Mouse (Mus musculus): Measurements from ENCODE around the gene Atrnl1. TPM values are rescaled to one million over a fixed set of nuclear protein-coding genes. Genes with fewer than 3 reads are reported as not detected.
"Not testable (repeated sequence)": the region's sequence is repeated elsewhere in the genome, so short reads cannot be mapped to it uniquely, and the experiment has no call there.

The Atrnl1 gene
- polyA plus RNA-seq, 1 experiment from 2014 or later = 0.60 TPM

DNA sequence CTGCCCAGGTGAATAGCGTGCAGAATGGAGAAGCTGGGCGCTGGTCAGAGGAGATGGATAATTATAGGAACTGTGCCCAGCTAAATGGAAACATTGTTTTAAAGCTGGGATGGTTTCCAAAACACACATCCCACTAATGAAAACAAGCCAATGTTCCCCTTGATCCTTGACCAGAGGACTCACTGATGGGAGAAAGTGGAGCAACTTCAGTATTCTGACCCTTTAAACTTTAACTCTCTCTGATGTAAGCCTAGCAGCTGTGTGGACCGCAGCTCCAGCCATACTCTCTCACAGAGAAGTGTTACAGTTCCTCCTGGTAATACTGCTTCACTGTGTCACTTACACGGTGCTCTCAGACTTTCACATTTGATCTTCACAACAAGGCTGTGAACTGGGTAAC, 432.7 kb downstream of the Atrnl1 start:
- H3K36me3 ChIP-seq (ENCODE audit: control insufficient read depth, insufficient read depth) = no peaks in the 10 kb centered on the region
- H3K27ac ChIP-seq (ENCODE audit: low read length) = peak overlapping the region; percentile 84
- no peak overlapping the region for H3K4me3 ChIP-seq (ENCODE audit: low read depth, low read length)
- peak overlapping the region; percentile 40; the same call in 1 of the 2 replicates for H3K4me2 ChIP-seq (ENCODE audit: low read depth, low read length)
- H3K9ac ChIP-seq (ENCODE audit: low read depth, low read length) = no peak overlapping the region
- no peaks in the 10 kb centered on the region for H3K27me3 ChIP-seq (ENCODE audit: control insufficient read depth, insufficient read depth, low read depth, low read length)
- ATAC-seq (ENCODE audit: low read depth) = peak; percentile 87
- no peaks in the 10 kb centered on the region for H3K9me3 ChIP-seq (replicated peaks; ENCODE audit: control insufficient read depth, low read length)
- 56% methylated on average over 4 of the region's 4 CpGs for WGBS (ENCODE audit: insufficient replicate concordance)
- H3K4me1 ChIP-seq (ENCODE audit: control insufficient read depth, low read depth, low read length) = no peaks in the 10 kb centered on the region; the same call in 1 of the 2 replicates

DNA sequence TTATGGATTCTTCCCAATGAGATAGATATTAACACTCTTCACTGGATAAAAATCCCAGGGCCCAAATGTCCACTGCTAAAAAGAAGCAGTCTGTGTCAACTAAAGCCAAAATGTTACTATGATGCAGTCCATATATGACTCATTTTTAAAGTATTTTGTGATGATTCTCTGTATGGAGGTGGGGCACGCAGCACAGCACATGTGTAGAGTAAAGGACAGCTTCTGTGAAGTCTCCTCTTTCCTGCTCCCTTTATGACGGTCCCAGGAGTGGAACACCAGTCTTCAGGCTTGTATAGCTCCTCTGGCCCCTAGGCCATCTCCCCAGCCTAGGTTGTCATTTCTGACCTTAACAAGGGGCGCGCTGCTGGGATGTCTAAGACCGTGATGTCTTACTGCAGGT, 434.0 kb downstream of the Atrnl1 start:
- WGBS (ENCODE audit: insufficient replicate concordance) = 82% methylated on average over 5 of the region's 5 CpGs

DNA sequence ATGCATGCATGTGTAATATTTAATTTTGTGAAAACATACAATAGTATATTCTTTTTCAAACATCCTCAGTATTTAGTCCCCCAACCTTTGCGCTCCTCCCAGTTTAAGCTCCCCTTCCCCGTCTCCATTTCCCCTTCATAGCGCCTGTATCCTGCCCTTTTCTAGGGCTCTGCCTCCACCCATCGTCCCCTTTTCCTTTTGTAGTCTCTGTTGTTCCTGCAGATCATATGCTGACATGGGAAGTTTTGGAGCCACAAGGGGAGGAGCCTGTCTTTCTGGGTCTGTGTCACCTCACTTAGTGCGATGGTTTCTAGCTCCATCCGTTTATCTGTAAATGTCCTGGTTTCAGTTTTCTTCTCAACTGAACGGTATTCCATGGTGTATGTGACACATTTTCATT, 435.8 kb downstream of the Atrnl1 start:
- Histone ChIP-seq H3K4me1 (ENCODE audit: control insufficient read depth, low read depth, low read length) (no peaks in the 10 kb centered on the region; the same call in 1 of the 2 replicates), H3K27me3 (ENCODE audit: control insufficient read depth, insufficient read depth, low read depth, low read length) (no peaks in the 10 kb centered on the region), H3K36me3 (ENCODE audit: control insufficient read depth, insufficient read depth) (no peaks in the 10 kb centered on the region), H3K27ac (ENCODE audit: low read length) (no peak overlapping the region), H3K4me2 (ENCODE audit: low read depth, low read length) (no peak overlapping the region), H3K9me3 (replicated peaks; ENCODE audit: control insufficient read depth, low read length) (no peaks in the 10 kb centered on the region), H3K4me3 (ENCODE audit: low read depth, low read length) (no peak overlapping the region), H3K9ac (ENCODE audit: low read depth, low read length) (no peak overlapping the region)
- WGBS (ENCODE audit: insufficient replicate concordance) = 78% methylated on average over 7 of the region's 7 CpGs
- ATAC-seq (ENCODE audit: low read depth) = no peak

More for the DNA sequence above, 434.0 kb downstream of the Atrnl1 start:
- Histone ChIP-seq H3K4me2 (ENCODE audit: low read depth, low read length) (no peak overlapping the region), H3K9ac (ENCODE audit: low read depth, low read length) (no peak overlapping the region), H3K36me3 (ENCODE audit: control insufficient read depth, insufficient read depth) (no peaks in the 10 kb centered on the region), H3K4me1 (ENCODE audit: control insufficient read depth, low read depth, low read length) (no peaks in the 10 kb centered on the region; the same call in 1 of the 2 replicates), H3K27me3 (ENCODE audit: control insufficient read depth, insufficient read depth, low read depth, low read length) (no peaks in the 10 kb centered on the region), H3K4me3 (ENCODE audit: low read depth, low read length) (no peak overlapping the region), H3K27ac (ENCODE audit: low read length) (no peak overlapping the region), H3K9me3 (replicated peaks; ENCODE audit: control insufficient read depth, low read length) (no peaks in the 10 kb centered on the region)
- no peak for ATAC-seq (ENCODE audit: low read depth)

DNA sequence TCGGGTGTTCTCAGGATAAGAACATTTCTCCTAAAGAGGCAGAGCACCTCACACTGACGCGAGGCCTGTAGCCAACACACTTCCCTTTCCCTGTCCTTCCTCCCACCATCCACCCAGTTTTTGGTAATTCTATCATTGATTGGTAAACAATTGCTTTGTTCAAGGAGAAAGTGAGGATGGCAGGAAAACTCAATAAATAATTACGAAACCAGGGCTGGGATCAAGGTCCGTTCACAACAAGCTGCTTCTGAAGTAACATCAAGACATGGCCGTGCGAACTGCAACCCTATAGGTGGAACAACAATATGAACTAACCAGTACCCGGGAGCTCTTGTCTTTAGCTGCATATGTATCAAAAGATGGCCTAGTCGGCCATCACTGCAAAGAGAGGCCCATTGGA, 439.6 kb downstream of the Atrnl1 start:
- ATAC-seq (ENCODE audit: low read depth); H3K27me3 ChIP-seq (ENCODE audit: control insufficient read depth, insufficient read depth, low read depth, low read length); H3K4me1 ChIP-seq (ENCODE audit: control insufficient read depth, low read depth, low read length); H3K9ac ChIP-seq (ENCODE audit: low read depth, low read length); H3K36me3 ChIP-seq (ENCODE audit: control insufficient read depth, insufficient read depth); H3K9me3 ChIP-seq (replicated peaks; ENCODE audit: control insufficient read depth, low read length); H3K4me2 ChIP-seq (ENCODE audit: low read depth, low read length); H3K4me3 ChIP-seq (ENCODE audit: low read depth, low read length); H3K27ac ChIP-seq (ENCODE audit: low read length): not testable (repeated sequence)
- WGBS (ENCODE audit: insufficient replicate concordance) = 70% methylated on average over 8 of the region's 9 CpGs

DNA sequence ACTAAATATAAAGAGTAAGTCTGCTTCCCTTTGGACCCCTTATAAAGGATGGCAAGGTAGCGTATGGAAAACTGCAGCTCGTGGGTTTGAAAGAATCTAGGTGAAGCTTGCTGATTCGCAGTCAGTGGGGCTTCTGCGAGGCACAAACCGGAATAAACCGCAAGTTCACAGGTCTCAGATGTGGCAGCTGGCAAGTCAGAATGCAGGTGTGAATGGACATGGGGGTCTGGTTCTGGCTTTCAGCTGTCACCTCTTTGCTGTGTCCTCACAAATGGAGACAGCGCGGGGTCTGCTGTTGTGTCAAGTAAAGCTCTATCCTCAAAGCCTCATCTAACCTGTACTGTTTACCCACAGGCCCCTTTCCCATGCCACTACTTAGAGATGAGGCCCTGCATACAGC, 440.2 kb downstream of the Atrnl1 start:
- Histone ChIP-seq H3K36me3 (ENCODE audit: control insufficient read depth, insufficient read depth) (no peaks in the 10 kb centered on the region), H3K4me3 (ENCODE audit: low read depth, low read length) (no peak overlapping the region), H3K27me3 (ENCODE audit: control insufficient read depth, insufficient read depth, low read depth, low read length) (no peaks in the 10 kb centered on the region), H3K9me3 (replicated peaks; ENCODE audit: control insufficient read depth, low read length) (no peaks in the 10 kb centered on the region), H3K9ac (ENCODE audit: low read depth, low read length) (no peak overlapping the region), H3K27ac (ENCODE audit: low read length) (no peak overlapping the region), H3K4me1 (ENCODE audit: control insufficient read depth, low read depth, low read length) (no peaks in the 10 kb centered on the region), H3K4me2 (ENCODE audit: low read depth, low read length) (no peak overlapping the region)
- no peak for ATAC-seq (ENCODE audit: low read depth)
- 80% methylated on average over 8 of the region's 8 CpGs for WGBS (ENCODE audit: insufficient replicate concordance)

DNA sequence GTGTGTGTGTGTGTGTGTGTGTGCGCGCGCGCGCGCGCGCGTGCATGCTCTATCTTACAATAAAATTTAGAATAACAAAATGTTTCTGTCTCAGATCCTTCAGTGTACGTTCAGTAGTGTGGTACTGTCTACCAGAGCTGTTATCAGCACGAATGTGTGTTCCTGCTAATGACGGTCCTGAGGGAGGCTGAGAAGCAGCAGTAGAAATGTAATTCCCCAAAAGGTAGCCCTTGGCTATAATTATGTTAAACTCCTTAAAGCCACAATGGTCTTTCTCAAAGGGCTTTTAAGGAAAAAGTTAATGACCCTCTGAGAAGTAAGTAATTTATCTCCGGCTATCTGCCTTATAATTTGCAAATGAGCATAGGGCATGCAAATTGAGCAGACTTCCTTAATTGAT, 441.1 kb downstream of the Atrnl1 start:
- no peak for ATAC-seq (ENCODE audit: low read depth)
- 83% methylated on average over 13 of the region's 13 CpGs for WGBS (ENCODE audit: insufficient replicate concordance)

DNA sequence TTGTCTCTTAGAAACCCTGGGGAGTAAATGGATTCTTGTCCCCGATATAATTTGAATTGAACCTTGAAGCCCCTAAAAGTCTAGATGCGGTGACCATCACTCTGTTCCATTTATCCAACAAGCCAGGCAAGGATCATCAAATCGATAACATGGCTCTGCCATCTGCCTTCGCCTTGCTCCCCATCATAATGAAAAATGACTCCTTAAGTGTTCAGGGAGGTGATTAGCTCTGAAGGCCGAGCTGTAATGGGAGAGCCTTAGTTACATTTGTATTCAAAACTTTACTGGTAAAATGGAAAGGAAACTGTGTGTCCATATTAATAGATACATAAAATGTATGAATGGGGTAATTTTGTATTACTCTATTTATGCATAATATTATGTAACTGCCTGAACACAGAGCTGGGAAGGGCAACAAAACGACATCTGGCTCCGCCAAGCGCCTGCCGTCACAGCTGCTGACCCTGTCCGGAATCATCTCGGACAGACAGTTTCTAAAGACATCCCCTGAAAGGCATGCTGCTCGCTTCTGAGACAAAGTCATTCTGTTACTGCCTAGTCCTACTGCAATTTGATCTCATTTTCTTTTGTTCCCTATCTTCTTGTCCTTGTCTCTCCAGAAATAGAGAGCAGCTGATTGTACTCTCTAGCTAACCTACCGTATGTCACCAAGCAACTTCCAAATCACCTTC, 441.8 kb downstream of the Atrnl1 start:
- H3K4me3 ChIP-seq (ENCODE audit: low read depth, low read length) = no peak overlapping the region
- H3K9ac ChIP-seq (ENCODE audit: low read depth, low read length) = no peak overlapping the region
- H3K4me2 ChIP-seq (ENCODE audit: low read depth, low read length) = no peak overlapping the region
- no peaks in the 10 kb centered on the region for H3K27me3 ChIP-seq (ENCODE audit: control insufficient read depth, insufficient read depth, low read depth, low read length)
- no peaks in the 10 kb centered on the region for H3K4me1 ChIP-seq (ENCODE audit: control insufficient read depth, low read depth, low read length)
- no peak for ATAC-seq (ENCODE audit: low read depth)
- H3K27ac ChIP-seq (ENCODE audit: low read length) = no peak overlapping the region
- 73% methylated on average over 13 of the region's 13 CpGs for WGBS (ENCODE audit: insufficient replicate concordance)
- H3K36me3 ChIP-seq (ENCODE audit: control insufficient read depth, insufficient read depth) = no peaks in the 10 kb centered on the region
- no peaks in the 10 kb centered on the region for H3K9me3 ChIP-seq (replicated peaks; ENCODE audit: control insufficient read depth, low read length)

More for the DNA sequence above, 441.1 kb downstream of the Atrnl1 start:
- no peaks in the 10 kb centered on the region for H3K36me3 ChIP-seq (ENCODE audit: control insufficient read depth, insufficient read depth)
- H3K27ac ChIP-seq (ENCODE audit: low read length) = no peak overlapping the region
- H3K27me3 ChIP-seq (ENCODE audit: control insufficient read depth, insufficient read depth, low read depth, low read length) = no peaks in the 10 kb centered on the region
- H3K4me1 ChIP-seq (ENCODE audit: control insufficient read depth, low read depth, low read length) = no peaks in the 10 kb centered on the region
- H3K4me3 ChIP-seq (ENCODE audit: low read depth, low read length) = no peak overlapping the region
- no peak overlapping the region for H3K4me2 ChIP-seq (ENCODE audit: low read depth, low read length)
- no peak overlapping the region for H3K9ac ChIP-seq (ENCODE audit: low read depth, low read length)
- H3K9me3 ChIP-seq (replicated peaks; ENCODE audit: control insufficient read depth, low read length) = no peaks in the 10 kb centered on the region

DNA sequence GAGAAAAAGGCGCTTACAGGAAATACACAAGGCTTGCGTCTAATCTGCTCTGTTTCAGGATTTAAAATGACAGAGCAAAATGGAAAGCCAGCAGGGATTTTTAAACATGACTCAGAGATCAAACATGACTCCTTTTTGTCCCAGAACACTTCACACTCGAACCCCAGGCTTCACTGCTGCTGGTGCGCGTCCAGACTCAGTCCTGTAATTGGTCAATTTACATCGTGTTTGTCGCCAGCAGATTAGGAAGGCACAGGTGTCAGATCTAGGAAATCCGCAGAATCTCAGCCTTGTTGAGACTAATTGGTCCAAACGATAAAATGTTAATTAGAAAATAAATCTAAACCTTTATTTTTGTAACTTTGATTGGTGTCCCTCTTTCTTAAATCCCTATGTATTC, 448.9 kb downstream of the Atrnl1 start:
- 40% methylated on average over 9 of the region's 9 CpGs for WGBS (ENCODE audit: insufficient replicate concordance)
- Histone ChIP-seq H3K36me3 (ENCODE audit: control insufficient read depth, insufficient read depth) (no peaks in the 10 kb centered on the region), H3K9me3 (replicated peaks; ENCODE audit: control insufficient read depth, low read length) (no peaks in the 10 kb centered on the region), H3K27ac (ENCODE audit: low read length) (no peak overlapping the region), H3K4me2 (ENCODE audit: low read depth, low read length) (no peak overlapping the region), H3K27me3 (ENCODE audit: control insufficient read depth, insufficient read depth, low read depth, low read length) (no peaks in the 10 kb centered on the region), H3K4me1 (ENCODE audit: control insufficient read depth, low read depth, low read length) (no peaks in the 10 kb centered on the region), H3K4me3 (ENCODE audit: low read depth, low read length) (no peak overlapping the region), H3K9ac (ENCODE audit: low read depth, low read length) (no peak overlapping the region)
- ATAC-seq (ENCODE audit: low read depth) = no peak

DNA sequence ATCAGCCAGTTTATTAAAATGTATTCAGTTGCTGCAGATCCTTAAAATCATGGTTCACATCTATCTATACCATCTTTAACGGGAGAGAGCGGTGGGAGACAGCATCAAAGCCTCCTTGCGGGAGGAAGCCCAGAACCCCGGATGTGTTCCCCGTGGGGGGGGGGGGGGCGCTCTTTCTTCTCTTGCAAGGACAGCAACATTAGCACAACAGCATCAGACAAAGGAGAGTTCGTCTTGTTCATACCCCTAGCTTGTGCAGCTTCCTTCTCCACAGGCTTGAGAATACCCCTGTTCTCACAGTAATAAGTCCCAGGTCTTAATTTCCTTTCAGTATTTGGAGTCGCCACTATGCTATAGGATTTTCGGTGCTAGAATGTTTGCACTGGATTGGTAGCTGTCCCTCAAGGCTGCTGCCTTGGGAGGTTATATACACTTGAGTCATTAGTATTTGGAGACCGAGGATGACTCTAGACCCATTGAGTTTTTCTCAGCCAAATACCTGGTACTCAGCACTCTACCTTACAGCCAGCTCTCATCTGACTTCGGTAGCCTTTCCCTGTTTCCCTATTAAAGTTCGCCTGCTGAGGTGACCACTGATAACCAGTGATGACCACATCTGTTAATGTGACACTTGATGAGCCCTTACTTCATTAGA, 449.5 kb downstream of the Atrnl1 start:
- H3K4me2 ChIP-seq (ENCODE audit: low read depth, low read length) = no peak overlapping the region
- 33% methylated on average over 12 of the region's 12 CpGs for WGBS (ENCODE audit: insufficient replicate concordance)
- H3K4me1 ChIP-seq (ENCODE audit: control insufficient read depth, low read depth, low read length) = no peaks in the 10 kb centered on the region
- H3K9ac ChIP-seq (ENCODE audit: low read depth, low read length) = no peak overlapping the region
- H3K27me3 ChIP-seq (ENCODE audit: control insufficient read depth, insufficient read depth, low read depth, low read length) = no peaks in the 10 kb centered on the region
- H3K4me3 ChIP-seq (ENCODE audit: low read depth, low read length) = no peak overlapping the region
- H3K9me3 ChIP-seq (replicated peaks; ENCODE audit: control insufficient read depth, low read length) = no peaks in the 10 kb centered on the region
- no peaks in the 10 kb centered on the region for H3K36me3 ChIP-seq (ENCODE audit: control insufficient read depth, insufficient read depth)
- H3K27ac ChIP-seq (ENCODE audit: low read length) = no peak overlapping the region
- no peak for ATAC-seq (ENCODE audit: low read depth)

All from liver, embryonic 16.5 days (tissue).